Mouse (Mus musculus): ENCODE results near the gene Hdac7. TPM values are rescaled to one million over a fixed set of nuclear protein-coding genes. Genes with fewer than 3 reads are reported as not detected.
A peak's percentile ranks its signal among the peaks of the same experiment; 100 is the strongest.

Gene Hdac7
- polyA plus RNA-seq, 1 experiment from 2014 or later, result 30.2 TPM

DNA sequence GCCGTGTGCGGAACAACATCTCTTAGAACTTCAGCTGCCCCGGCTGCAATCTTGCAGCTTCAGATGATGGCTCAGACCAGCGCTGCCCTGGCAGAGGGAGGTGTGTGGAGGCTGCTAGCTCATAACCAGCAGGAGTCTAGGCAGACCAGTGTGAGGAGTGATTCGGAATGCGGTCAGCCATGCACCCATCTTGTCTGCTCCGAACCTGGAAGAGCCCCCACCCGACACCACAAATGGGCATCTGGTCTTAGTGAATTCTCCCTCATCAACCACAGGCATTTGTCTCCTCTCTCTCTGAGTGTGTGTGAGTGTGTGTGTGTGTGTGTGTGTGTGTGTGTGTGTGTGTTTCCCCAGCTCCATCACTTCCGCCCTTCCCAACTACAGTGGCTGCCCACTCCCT is 24.4 kb downstream of the Hdac7 start:
- WGBS, result 88% methylated on average over 9 of the region's 9 CpGs
- Histone ChIP-seq H3K27ac (replicated peaks) (no peak overlapping the region), H3K4me1 (peaks cover 52% of the 10 kb centered on the region), H3K4me3 (no peak overlapping the region), H3K9me3 (no peaks in the 10 kb centered on the region), H3K36me3 (replicated peaks) (peaks cover 30% of the 10 kb centered on the region), H3K27me3 (replicated peaks; ENCODE audit: low read depth, poor library complexity, severe bottlenecking) (0 out of 2 replicates have a peak, but pooled peaks cover 3% of the 10 kb centered on the region)
- DNase-seq (ENCODE audit: low spot score), result no peak

DNA sequence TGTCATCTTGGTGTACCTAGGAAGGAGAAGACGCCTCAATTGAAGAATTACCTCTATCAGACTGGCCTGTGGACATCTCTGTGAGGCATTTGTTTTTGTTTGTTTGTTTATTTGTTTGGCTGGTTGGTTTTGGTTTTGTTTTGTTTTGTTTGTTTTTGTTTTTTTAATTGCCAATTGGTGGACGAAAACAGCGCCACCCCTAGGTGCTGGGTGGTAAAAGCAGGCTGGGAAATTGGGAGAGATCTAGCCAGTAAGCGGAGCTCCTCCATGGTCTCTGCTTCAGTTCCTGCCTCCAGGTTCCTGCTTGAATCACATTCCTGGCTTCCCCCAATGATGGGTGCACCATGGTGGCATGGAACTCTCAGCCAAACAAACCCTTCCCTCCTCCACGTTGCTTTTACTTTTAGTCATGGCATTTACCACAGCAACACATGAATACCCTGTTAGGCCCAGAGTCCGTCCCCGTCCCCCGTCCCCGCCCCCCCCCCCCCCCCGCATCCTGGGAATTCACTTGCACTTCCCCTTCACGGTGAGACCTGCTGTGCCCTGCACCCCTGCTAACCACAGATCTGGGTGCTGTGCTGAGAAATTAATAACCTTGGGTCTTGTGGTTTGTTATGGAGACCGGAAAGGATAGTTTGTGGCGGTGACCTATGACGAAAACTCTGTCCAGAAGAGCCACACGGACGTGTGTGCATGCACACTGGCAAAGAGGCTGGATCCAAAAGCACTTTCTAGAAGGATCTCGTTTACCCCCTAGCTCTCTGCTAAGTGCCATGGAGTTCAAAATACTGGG is 27.9 kb downstream of the Hdac7 start:
- 91% methylated on average over 17 of the region's 17 CpGs for WGBS
- no peak for DNase-seq (ENCODE audit: low spot score)
- peaks cover 51% of the 10 kb centered on the region for H3K4me1 ChIP-seq
- no peaks in the 10 kb centered on the region for H3K9me3 ChIP-seq
- H3K27me3 ChIP-seq (replicated peaks; ENCODE audit: low read depth, poor library complexity, severe bottlenecking), result no peaks in the 10 kb centered on the region
- H3K27ac ChIP-seq (replicated peaks), result no peak overlapping the region
- H3K36me3 ChIP-seq (replicated peaks), result peaks cover 40% of the 10 kb centered on the region
- H3K4me3 ChIP-seq, result no peak overlapping the region

DNA sequence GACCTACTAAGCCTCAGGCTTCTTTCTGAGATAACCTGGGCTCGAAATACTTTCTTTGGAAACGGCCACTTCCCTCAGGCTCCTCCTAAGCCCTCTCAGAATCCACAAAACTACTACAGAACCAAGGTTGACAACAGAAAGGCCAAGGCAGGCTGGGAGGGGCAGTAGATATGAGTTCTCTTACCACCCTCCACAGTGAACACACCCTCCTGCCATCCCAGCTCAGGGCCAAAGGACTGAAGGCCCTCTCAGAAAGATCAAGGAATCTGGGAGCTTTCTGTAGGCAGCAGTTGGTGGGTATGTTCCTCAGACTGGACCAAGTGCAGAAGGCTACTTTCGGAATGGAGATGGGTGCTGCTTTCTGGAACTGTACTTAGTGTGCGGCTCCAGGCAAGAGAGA is 29.0 kb downstream of the Hdac7 start:
- peaks cover 46% of the 10 kb centered on the region for H3K36me3 ChIP-seq (replicated peaks)
- no peak for DNase-seq (ENCODE audit: low spot score)
- 94% methylated on average over 4 of the region's 4 CpGs for WGBS
- H3K27me3 ChIP-seq (replicated peaks; ENCODE audit: low read depth, poor library complexity, severe bottlenecking), result no peaks in the 10 kb centered on the region
- H3K4me1 ChIP-seq, result peaks cover 39% of the 10 kb centered on the region
- H3K27ac ChIP-seq (replicated peaks), result peak overlapping the region; percentile 45; the same call in 1 of the 2 replicates
- no peak overlapping the region for H3K4me3 ChIP-seq
- H3K9me3 ChIP-seq, result no peaks in the 10 kb centered on the region

DNA sequence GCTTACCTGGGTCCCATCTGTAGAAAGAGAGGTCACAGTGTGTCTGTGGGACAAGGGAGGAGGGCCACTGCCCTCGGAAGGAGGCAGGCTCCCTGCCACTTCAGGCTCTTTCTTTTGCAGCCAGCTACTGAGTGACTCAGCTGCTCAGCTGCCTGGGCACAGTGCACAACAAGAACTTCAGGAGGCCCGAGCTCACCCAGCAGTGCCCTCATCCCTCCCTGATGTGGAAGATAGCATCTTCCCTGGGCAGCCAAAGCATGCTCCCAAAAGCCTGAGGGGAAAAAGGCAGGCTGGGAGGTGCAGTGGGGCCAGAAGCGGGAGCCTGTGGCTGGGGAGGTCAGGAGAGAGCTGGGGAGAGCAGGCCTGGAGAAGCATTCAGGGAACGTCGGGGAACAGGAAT is 29.6 kb downstream of the Hdac7 start:
- H3K27ac ChIP-seq (replicated peaks), result peak overlapping the region; percentile 45
- H3K27me3 ChIP-seq (replicated peaks; ENCODE audit: low read depth, poor library complexity, severe bottlenecking), result no peaks in the 10 kb centered on the region
- no peak overlapping the region for H3K4me3 ChIP-seq
- no peak for DNase-seq (ENCODE audit: low spot score)
- H3K4me1 ChIP-seq, result peaks cover 39% of the 10 kb centered on the region
- 61% methylated on average over 5 of the region's 5 CpGs for WGBS
- peaks cover 49% of the 10 kb centered on the region for H3K36me3 ChIP-seq (replicated peaks)
- H3K9me3 ChIP-seq, result no peaks in the 10 kb centered on the region

DNA sequence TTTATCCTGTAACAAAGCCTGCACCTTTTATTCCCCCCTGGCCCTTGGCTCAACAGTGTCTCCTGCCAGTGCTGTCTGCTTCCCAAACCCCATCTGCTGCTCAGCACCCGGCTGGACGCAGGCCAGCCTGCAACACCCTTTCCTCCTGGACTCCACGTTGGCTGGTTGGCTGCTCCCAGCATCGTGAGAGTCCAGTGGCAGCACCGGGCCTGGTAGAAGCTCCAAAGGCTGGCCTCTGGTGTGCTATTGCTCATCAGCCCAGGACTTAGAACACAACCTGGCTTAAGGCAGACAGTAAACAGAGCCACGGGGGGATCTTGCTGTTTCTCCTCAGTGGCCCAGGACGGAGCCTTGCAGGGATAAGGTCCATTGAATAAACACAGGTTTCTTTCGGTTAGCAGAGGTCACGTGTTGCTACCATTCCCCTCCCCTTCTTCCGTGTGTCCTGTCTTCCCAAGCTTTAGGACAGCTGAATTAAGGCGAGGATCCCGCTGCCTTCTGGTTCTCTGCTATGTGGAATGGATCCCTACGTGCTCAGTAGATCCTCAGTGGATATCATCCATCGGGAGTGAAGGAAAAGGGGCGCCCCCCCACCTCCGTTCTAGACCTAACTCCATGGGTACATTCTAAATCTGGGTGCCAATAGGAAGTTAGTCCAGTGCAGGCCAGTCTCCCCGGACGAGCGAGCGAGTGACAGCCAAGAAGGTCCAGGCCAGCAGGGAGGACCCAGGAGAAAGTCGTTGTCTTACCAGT is 30.7 kb downstream of the Hdac7 start:
- Histone ChIP-seq H3K36me3 (replicated peaks) (peaks cover 59% of the 10 kb centered on the region), H3K27me3 (replicated peaks; ENCODE audit: low read depth, poor library complexity, severe bottlenecking) (no peaks in the 10 kb centered on the region), H3K27ac (replicated peaks) (peak overlapping the region; percentile 76), H3K4me3 (no peak overlapping the region), H3K9me3 (no peaks in the 10 kb centered on the region), H3K4me1 (peaks cover 39% of the 10 kb centered on the region)
- no peak for DNase-seq (ENCODE audit: low spot score)
- WGBS, result 57% methylated on average over 21 of the region's 21 CpGs

DNA sequence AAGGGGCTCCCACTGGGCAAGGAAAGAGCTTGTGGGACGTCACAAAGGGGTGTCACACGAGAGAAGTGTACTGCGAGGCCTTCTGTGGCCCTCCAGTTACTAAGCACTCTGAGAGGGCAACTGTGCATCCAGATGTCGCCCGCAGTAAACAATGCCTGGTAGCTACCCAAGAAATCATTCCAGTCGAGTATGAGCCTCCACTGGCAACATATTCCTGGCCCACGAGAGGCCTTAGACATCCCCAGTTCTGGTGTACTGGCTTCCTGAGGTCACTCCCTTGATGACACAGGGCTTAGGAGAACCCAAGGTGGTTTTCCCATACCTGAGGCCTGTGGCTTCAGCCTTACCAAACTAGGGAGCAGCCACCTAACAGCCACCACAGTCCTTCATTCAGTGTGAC is 31.4 kb downstream of the Hdac7 start:
- Histone ChIP-seq H3K27ac (replicated peaks) (peak overlapping the region; percentile 76), H3K27me3 (replicated peaks; ENCODE audit: low read depth, poor library complexity, severe bottlenecking) (no peaks in the 10 kb centered on the region), H3K9me3 (no peaks in the 10 kb centered on the region), H3K4me1 (peaks cover 35% of the 10 kb centered on the region), H3K36me3 (replicated peaks) (peaks cover 67% of the 10 kb centered on the region), H3K4me3 (no peak overlapping the region)
- WGBS, result 75% methylated on average over 7 of the region's 7 CpGs
- no peak for DNase-seq (ENCODE audit: low spot score)

DNA sequence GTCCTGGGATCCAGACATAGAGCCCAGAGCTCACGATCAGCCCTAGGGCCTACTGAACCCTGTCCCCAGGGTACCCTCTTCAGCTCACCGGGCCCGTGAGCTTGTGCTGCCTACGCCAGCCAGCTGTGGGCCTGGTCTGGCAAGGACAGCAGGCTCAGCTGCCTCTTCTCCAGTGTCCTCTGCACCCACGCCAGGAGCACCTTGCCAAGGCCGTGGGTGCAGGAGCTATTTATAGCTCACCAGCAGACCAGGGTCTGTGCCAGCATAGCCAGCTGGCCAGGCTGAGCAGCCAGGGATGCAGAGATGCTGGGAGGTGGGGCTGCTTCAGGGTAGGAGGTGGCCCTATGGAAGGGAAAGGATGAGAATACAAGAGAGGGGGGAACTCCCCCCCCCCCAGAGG is 32.2 kb downstream of the Hdac7 start:
- no peak for DNase-seq (ENCODE audit: low spot score)
- peak overlapping the region; percentile 21; the same call in 1 of the 2 replicates for H3K27ac ChIP-seq (replicated peaks)
- peaks cover 39% of the 10 kb centered on the region for H3K4me1 ChIP-seq
- H3K4me3 ChIP-seq, result no peak overlapping the region
- H3K9me3 ChIP-seq, result no peaks in the 10 kb centered on the region
- H3K27me3 ChIP-seq (replicated peaks; ENCODE audit: low read depth, poor library complexity, severe bottlenecking), result no peaks in the 10 kb centered on the region
- H3K36me3 ChIP-seq (replicated peaks), result peaks cover 74% of the 10 kb centered on the region
- 81% methylated on average over 6 of the region's 6 CpGs for WGBS

DNA sequence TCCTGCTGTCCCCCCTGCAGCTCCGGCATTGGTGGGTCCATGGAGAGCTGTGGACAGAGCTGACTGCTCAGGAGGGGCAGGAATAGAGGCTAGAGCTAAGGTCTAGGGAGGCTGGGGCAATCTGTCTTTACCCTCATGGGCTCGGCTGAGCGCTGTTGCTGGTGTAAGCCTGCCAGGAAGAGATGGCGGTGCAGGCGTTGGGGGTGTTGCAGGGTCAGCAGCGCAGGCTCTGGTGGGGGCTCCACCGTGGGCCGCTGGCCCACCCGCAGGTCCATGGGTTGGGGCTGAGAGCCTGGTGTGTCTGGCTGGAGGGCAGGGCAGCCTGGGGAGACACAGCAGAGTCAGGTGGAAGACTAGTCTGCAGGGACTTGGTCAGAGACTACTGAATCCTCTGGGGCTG is 33.0 kb downstream of the Hdac7 start:
- H3K27me3 ChIP-seq (replicated peaks; ENCODE audit: low read depth, poor library complexity, severe bottlenecking), result no peaks in the 10 kb centered on the region
- no peak overlapping the region for H3K4me3 ChIP-seq
- H3K27ac ChIP-seq (replicated peaks), result no peak overlapping the region
- H3K36me3 ChIP-seq (replicated peaks), result peaks cover 75% of the 10 kb centered on the region
- no peak for DNase-seq (ENCODE audit: low spot score)
- WGBS, result 91% methylated on average over 9 of the region's 9 CpGs
- peaks cover 45% of the 10 kb centered on the region for H3K4me1 ChIP-seq
- no peaks in the 10 kb centered on the region for H3K9me3 ChIP-seq

DNA sequence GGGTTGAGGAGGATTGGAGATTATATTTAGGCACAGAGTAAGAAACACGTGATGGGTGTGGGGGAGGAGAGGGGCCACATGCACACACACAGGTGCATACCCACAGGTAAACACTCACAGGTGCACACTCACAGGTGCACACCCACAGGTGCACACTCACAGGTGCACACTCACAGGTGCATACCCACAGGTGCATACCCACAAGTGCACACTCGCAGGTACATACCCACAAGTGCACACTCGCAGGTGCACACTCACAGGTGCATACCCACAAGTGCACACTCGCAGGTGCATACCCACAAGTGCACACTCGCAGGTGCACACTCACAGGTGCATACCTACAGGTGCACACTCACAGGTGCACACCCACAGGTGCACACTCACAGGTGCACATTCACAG is 33.9 kb downstream of the Hdac7 start:
- 91% methylated on average over 5 of the region's 5 CpGs for WGBS
- H3K4me3 ChIP-seq, result no peak overlapping the region
- H3K36me3 ChIP-seq (replicated peaks), result peaks cover 72% of the 10 kb centered on the region

DNA sequence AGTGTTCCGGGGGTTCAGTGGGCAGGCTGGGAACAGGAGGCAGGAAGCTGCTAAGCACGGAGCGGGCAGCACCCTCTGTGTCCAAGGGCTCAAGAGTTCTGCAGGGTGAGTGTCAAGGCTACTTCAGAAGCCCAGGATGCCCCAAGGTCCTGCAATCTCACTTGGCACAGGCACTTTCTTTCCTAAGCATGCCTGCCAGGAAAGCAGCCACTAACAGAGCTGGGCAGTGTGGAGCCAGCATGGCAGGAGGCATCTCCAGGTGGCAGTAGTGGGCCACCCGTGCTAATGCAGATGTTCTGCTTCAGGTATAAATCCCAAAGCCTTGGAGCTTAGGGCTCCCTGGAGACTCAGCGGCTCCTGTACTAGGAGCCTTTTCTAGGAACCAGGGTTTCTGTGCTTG is 34.4 kb downstream of the Hdac7 start:
- Histone ChIP-seq H3K27me3 (replicated peaks; ENCODE audit: low read depth, poor library complexity, severe bottlenecking) (no peaks in the 10 kb centered on the region), H3K36me3 (replicated peaks) (peaks cover 76% of the 10 kb centered on the region), H3K4me1 (peaks cover 44% of the 10 kb centered on the region), H3K9me3 (no peaks in the 10 kb centered on the region), H3K27ac (replicated peaks) (no peak overlapping the region), H3K4me3 (no peak overlapping the region)
- no peak for DNase-seq (ENCODE audit: low spot score)
- 88% methylated on average over 5 of the region's 5 CpGs for WGBS

More for the DNA sequence above, 33.9 kb downstream of the Hdac7 start:
- Histone ChIP-seq H3K4me1 (peaks cover 45% of the 10 kb centered on the region), H3K27me3 (replicated peaks; ENCODE audit: low read depth, poor library complexity, severe bottlenecking) (no peaks in the 10 kb centered on the region), H3K27ac (replicated peaks) (no peak overlapping the region), H3K9me3 (no peaks in the 10 kb centered on the region)
- no peak for DNase-seq (ENCODE audit: low spot score)

DNA sequence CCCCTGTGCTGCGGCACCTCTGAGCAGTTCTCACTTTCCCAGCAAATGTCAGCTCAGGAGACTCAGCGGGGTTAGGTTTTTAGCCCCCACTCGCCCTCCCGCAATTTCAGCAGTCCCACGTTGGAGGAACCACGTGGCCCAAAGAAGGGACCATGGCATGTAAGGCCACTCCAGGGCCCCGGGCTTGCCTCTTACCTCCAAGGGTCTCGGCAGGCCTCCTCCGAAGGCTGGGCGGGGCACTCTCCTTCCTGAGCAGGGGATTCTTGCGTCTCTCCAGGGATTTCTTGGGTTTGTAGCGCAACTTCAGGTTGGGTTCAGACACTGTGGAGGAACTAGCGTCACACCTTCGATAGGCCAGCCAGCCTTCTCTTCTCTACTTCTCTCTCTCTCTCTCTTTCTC is 35.1 kb downstream of the Hdac7 start:
- DNase-seq (ENCODE audit: low spot score), result no peak
- no peaks in the 10 kb centered on the region for H3K27me3 ChIP-seq (replicated peaks; ENCODE audit: low read depth, poor library complexity, severe bottlenecking)
- no peak overlapping the region for H3K27ac ChIP-seq (replicated peaks)
- peaks cover 78% of the 10 kb centered on the region for H3K36me3 ChIP-seq (replicated peaks)
- WGBS, result 84% methylated on average over 14 of the region's 14 CpGs
- H3K4me3 ChIP-seq, result no peak overlapping the region
- H3K4me1 ChIP-seq, result peaks cover 37% of the 10 kb centered on the region
- no peaks in the 10 kb centered on the region for H3K9me3 ChIP-seq

DNA sequence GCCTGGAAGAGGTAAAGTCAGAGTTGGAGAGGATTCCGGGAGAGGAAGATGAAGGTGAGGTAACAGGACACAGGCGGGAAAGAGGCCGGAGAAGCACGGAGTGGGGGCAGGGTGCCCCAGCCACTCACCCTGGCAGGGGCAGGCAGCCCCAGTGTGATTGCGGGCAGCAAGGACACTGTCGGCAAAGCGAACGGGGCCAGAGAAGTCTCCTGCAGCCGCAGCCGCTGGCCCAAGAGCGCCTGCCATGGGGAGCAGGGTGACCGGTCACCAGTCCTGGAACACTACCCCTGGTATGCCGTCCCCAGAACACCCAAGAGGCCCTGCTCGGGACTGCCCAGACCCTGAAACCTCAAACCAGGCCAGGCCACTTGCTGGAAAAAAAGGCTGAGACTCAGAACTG is 35.8 kb downstream of the Hdac7 start:
- 84% methylated on average over 14 of the region's 14 CpGs for WGBS
- Histone ChIP-seq H3K27ac (replicated peaks) (no peak overlapping the region), H3K27me3 (replicated peaks; ENCODE audit: low read depth, poor library complexity, severe bottlenecking) (no peaks in the 10 kb centered on the region), H3K9me3 (no peaks in the 10 kb centered on the region), H3K36me3 (replicated peaks) (peaks cover 80% of the 10 kb centered on the region), H3K4me3 (no peak overlapping the region), H3K4me1 (peaks cover 30% of the 10 kb centered on the region)
- DNase-seq (ENCODE audit: low spot score), result no peak

DNA sequence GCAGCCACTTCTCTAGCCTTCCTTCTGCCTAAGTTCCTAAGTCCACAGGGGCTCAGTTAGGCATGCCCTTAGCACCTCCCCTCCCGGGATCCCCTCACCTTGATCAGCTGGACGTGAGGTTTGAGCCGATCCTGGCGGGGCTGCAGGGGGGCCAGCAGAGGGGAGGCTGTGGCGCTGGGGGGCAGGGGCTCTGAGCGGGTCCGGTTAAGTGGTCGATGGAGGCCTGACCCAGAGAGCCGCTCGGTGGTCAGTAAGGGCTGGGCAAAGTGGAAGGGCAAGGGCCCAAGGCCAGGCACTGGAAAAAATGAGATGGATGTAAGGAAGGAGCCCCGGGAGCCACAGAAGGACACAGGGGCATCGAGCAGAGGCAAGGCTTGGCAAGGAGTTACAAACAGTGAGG is 36.4 kb downstream of the Hdac7 start:
- Histone ChIP-seq H3K9me3 (no peaks in the 10 kb centered on the region), H3K4me1 (peaks cover 25% of the 10 kb centered on the region), H3K27ac (replicated peaks) (peak overlapping the region; percentile 35; the same call in 1 of the 2 replicates), H3K36me3 (replicated peaks) (peaks cover 82% of the 10 kb centered on the region), H3K27me3 (replicated peaks; ENCODE audit: low read depth, poor library complexity, severe bottlenecking) (no peaks in the 10 kb centered on the region), H3K4me3 (no peak overlapping the region)
- DNase-seq (ENCODE audit: low spot score), result no peak
- 70% methylated on average over 12 of the region's 12 CpGs for WGBS
